Mouse (Mus musculus): ENCODE measurements around the gene Tmem200b.

The Tmem200b gene

DNA sequence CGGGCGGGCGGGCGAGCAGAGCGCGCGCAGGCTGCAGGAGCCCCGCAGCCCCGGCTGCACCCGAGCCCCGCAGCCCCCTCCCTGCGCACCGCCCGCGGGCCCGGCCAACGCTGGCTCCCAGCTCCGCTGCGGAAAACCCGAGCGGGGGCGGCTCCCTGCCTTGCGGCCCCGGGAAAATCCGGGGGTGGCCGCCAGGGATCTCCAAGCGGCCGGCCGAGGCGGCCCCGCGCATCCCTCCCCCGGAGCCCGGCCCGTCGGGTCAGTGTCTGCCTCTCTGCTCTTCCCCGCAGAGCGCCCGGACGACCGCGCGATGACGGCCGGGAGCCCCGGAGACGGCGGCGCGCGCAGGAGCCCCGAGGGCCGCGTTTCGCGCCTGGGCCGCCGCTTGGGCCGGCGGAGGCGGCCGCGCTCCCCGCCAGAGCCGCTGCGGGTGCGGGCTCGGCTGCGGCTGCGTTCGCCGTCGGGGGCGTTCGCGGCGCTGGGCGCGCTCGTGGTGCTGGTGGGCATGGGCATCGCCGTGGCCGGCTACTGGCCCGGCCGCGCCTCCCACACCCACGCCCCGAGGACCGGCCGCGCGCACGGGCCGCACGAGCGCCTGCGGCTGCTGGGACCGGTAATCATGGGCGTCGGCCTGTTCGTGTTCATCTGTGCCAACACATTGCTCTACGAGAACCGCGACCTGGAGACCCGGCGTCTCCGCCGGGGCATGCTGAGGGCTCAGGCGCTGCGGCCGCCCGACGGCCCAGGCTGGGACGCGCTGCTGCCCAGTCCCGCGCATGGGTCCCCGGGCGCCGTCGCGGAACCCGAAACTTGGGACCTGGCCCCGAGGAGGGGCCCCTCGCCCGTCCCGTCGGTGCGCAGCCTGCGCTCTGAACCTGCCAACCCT is at the start of gene Tmem200b:
TSS of gene Tmem200b (plus strand) at position 311 of the 886 bp plus-strand sequence.
- peak in 1 of 2 experiments; percentile 58 for DNase-seq

- DNase-seq: no peak
These were observed 48.8 kb upstream of the Tmem200b start for GRCm38 (mm10) chr4:131872672-131873292.

- DNase-seq: peak; percentile 96 to 98
These were observed 48.0 kb upstream of the Tmem200b start, which contains the start of gene Srsf4 for GRCm38 (mm10) chr4:131873293-131874168. TSS of gene Srsf4 (plus strand) at chr4:131873617.

GRCm38 (mm10) chr4:131874169-131874536 is 47.4 kb upstream of the Tmem200b start:
- no peak for DNase-seq

- DNase-seq: no peak
These were observed 47.0 kb upstream of the Tmem200b start for GRCm38 (mm10) chr4:131874567-131874966.

DNA sequence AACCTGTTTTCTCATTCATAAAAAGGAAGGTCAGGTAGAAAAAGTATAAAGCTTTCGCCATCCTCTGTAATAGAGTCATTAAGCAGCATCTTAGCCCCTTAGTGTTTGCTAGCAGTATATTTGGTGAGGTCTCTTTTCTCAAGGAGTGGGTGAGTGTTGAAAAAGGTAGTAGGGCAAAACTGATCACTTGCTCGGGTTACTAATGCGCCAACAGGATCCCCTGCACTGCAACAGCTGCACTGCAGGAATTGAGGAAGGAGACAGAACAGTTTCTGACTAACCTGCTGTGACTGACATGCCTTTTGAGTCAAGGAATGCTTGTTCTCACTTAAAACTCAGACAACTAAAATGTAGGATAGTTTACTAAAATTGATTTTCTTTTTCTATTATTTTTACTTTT is 46.3 kb upstream of the Tmem200b start:
- DNase-seq: no peak

DNA sequence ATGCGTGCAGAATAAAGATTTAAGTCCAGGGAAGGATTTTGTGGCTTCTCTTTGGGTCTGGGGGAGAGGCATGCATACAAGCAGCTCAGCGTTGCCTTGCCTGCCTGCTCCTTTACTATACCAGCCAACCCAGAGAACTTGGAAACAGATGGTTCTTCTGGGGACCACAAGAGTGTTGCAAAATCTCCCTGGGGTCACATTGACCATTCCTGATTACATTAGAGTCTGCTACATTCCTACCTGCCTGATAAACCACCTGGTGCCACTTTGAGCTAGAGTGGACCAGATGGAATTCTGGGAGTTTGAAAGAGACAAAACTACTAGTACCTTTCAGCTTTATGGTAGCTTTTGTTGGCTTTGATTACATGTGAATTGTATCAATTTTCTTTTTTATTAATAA is 44.7 kb upstream of the Tmem200b start:
- DNase-seq: no peak

DNA sequence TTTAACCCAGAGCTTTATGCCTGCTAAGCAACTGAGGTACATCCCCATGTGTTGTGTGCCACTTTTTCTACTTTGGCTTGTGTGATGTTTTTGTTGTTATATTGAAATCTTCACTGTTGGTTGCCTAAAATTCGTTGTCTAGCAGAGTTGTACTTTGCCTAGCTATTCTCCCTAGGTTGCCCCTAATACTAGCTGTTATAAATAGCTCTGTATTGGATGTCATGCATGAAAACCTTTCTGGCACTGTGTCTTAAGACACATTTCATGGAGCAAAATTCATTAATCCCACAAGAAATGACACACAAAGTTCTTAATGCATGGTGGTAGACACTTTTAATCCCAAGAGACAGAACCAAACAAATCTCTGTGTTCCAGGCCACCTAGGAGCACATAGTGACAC is 41.9 kb upstream of the Tmem200b start:
- DNase-seq: no peak

GRCm38 (mm10) chr4:131881306-131881705 is 40.3 kb upstream of the Tmem200b start:
- no peak for DNase-seq

GRCm38 (mm10) chr4:131883571-131883970 is 38.0 kb upstream of the Tmem200b start:
- no peak for DNase-seq

DNA sequence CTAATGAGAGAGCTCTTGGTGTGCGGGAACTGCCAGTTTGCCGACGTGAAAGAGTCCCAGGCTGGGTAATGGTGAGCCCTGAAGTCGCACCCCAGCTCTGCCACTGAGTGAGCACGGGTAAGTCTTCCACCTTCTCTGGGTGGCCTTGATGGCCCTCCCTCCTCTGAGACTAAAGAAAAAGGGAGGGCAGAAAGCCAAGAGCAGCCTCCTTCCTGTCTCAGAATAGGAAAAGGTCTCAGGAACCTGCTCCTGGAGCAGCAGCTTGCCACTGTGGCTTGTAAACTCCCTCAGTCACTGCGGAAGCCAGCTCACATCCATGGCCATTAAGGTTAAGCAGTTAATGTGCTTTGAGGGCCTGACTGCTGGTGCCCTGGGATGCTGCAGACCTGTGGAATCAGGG is 36.2 kb upstream of the Tmem200b start:
- no peak for DNase-seq

DNA sequence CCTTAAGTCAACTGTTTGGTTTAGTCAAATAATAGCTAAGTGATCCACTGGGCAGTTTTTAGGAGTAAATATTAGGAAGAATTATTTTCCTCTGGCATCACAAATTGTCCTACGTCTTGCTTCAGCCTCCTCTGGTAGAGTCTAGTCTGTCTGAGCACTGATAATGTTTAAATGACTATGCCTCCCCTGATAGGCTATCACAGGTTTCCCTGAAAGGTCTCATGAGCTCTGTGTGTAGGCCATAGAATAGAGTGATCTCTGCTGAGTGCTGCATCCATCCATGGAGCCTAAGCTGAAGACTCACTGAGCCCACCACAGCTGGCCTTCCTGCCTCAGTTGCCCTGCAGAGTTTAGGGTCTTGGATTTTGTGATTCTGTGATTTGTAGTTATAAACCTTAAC is 33.0 kb upstream of the Tmem200b start:
- no peak for DNase-seq

GRCm38 (mm10) chr4:131890692-131891091 is 30.9 kb upstream of the Tmem200b start:
- DNase-seq: no peak

DNA sequence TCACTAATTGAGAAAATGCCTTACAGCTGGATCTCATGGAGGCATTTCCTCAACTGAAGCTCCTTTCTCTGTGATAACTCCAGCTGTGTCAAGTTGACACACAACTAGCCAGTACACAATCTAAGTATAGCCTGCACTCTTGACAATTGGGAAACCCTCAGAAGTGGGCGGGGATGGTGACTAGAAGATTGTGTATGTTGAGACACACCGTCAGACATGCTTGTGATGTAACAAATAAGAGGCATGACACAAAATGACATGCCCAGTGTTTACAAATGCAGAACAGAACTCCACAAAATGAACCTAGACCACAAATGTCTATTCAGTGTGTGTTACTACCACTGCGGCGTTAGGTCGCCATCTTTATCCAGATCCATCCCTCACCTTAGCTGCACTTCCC is 24.5 kb upstream of the Tmem200b start:
- no peak for DNase-seq

DNA sequence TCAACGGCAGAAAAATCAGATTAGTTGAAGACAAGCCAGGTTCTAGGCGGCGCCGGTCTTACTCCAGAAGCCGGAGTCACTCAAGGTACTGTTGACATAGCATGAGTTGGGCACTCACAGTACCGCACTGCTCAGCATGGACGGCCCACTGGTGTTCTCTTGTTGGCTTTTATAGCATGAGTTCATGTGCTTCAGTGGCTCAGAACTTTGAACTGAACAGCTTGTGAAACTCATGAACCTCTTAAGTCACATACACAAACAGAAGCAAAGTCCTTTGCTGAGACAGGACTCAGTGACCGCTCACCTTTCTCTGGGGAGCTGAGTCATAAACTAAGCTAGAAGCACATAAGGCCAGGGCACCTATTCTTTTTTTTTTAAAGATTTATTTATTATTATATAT is 23.8 kb upstream of the Tmem200b start:
- peak in 1 of 2 experiments; percentile 74 for DNase-seq

DNA sequence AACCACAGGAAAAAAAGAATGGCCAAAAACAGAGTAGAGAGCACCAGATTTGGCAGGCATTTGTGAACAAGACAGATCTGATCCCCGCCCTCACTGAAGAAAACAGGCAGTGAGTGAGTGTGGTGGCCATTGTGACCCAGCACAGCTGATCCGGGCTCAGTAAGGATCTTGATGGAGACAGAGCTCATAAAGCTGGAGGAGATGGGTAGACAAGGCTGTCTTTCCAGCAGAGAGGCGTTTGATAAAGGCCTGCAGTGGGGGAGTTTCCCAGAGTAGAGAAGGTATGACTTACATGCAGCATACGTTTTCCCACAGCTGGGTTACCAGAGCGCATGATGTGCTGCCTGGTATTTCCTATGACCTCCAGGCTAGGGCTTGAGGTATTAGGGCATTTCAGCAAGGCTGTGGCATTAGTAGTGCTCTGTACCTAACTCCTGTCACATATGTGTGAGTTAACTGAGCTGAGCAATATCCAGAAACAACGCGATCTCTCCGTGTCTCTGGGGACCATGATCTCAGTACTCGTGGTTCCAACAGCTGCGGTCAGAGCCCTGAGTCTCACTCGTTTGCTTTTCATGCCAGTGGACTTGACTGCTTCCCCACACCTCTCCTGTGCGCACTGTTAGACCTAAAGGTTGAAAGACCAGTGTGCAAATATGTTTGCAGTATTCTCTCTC is 22.9 kb upstream of the Tmem200b start:
- DNase-seq: no peak

DNA sequence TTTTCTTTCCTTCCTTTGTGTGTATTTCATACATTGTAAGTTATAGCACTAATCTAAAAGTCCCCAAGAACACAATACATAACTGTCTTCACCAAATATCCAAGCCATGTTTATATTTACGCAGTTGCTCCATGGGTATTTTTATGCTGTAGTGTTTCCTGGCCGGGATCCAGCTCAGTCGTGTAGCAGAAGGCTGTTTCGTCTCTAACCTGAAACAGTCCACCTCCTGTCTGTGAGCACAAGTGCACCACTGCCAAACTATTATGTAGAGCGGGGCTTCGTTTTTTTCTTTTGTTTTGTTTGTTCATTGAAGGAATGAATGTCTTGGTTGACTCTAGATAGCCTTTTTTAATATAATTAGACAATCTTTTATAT is 22.4 kb upstream of the Tmem200b start:
- DNase-seq: no peak

GRCm38 (mm10) chr4:131901090-131901489 is 20.5 kb upstream of the Tmem200b start:
- DNase-seq: no peak

- peak; percentile 46 to 67 for DNase-seq
These were observed 17.1 kb upstream of the Tmem200b start for GRCm38 (mm10) chr4:131904478-131904877.

- peak in 1 of 2 experiments; percentile 49 for DNase-seq
These were observed 15.1 kb upstream of the Tmem200b start for GRCm38 (mm10) chr4:131906423-131906822.

GRCm38 (mm10) chr4:131907912-131908311 is 13.7 kb upstream of the Tmem200b start:
- no peak for DNase-seq

DNA sequence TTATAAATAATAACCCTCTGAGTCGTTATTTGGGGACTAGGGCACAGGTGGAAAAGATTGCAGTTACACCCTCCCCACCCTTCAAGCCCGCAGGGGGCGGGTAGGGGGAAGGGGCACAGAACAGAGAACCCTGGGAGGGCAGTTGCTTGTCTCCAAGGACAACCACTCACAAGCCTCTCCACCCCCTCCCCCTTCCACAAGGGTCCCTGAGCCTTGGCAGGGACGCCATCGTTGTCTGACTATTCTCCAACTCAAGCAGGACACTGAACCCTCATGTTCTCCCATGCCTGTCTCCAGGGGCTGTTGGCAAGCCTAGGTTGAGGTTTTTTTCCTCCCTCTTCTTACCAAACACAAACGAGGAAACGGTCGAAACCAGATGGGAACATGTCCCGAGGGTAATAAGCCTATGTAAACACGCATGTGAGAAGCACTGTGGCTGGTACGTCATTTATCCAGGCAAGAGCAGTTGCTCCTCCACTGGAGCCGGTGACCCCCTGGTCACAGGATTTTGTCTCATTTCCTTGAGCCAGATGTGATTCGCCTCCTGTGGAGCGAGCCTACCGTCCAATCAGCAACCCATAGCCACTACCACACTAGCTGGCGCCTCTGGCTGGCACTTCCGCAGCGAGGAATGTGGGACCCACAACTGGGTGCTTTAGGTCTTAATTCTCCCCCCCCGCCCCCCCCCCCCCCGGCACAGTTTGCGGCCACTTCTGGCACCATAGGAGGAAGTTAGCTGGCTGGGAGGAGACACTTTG is 11.2 kb upstream of the Tmem200b start:
- DNase-seq: peak; percentile 46 to 64
